Mouse (Mus musculus): ENCODE measurements around the gene Hoxd13.

The Hoxd13 gene

DNA sequence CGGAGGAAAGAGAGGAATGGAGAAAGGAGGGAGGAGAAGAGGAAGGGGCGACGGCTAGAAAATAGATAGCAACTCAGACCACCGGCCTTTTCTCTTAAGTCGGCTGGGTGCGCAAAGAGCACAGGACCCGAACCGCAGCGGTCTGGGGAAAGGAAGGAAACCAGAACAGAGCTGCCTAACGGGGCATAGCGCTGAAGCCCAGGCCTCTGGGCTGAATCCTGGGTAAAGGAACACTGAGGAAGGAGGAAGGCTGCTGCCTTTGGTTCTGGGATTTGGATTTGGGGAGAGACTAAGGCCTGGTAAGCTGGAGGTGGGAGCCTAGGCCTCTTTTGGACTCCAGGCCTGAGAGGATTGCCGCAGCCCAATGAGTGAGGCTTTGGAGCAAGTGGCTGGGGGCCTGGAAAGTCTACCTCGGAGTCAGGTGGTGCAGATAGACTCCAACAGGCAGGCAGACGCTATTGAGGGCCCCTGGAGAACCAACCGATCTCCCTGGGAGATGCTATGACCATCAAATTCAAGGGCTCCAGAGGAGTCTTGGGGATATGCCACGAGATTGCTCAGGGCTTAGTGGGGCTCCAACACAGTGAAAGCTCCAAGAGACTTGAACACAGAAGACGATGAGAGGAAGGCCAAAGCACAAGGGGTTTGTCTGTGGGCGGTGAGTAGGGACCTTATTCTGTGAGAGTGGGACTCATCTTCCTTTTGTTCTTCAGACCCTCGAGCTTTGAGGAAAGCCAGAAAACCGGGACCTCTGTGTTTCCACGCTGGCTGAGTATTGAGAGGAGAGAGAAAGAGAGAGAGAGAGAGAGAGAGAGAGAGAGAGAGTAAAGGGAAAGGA is 12.7 kb downstream of the Hoxd13 start:
- DNase-seq (ENCODE audit: low spot score in 2 of 2): no peak

GRCm38 (mm10) chr2:74681594-74682531 is 13.8 kb downstream of the Hoxd13 start:
- DNase-seq (ENCODE audit: low spot score in 2 of 2): no peak

DNA sequence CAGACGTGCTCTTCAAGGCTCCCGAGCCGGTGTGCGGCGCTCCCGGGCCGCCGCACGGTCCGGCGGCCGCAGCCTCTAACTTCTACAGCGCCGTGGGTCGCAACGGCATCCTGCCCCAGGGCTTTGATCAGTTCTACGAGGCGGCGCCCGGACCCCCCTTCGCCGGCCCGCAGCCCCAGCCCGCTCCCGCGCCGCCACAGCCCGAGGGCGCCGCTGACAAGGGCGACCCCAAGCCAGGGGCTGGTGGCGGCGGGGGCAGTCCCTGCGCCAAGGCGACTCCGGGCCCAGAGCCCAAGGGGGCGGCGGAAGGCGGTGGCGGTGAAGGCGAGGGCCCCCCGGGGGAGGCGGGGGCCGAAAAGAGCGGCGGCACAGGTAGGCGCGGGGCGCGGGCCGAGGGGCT is 14.7 kb downstream of the Hoxd13 start:
- no peak for DNase-seq (ENCODE audit: low spot score in 2 of 2)

- DNase-seq (ENCODE audit: low spot score in 2 of 2): no peak
These were observed 15.4 kb downstream of the Hoxd13 start for GRCm38 (mm10) chr2:74683471-74683951.

DNA sequence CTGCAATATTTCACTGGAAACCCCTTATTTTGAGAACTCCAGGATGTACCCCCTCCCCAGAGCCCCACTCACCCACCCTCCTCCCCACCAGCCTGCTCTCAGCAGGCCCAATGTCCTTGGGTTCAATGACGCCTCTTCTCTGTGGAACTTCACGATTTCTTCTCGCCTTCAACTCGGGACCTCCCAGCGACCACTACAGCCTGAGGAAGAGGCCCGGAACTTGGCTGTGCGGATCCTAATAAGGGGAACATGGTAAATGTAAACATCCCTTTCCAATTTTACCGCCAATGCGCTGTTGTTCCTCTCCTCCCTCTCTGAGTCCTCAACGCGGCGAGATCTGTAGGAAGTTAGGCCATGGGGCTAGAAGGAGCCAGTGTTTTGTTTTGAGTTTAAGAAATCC is 16.0 kb downstream of the Hoxd13 start:
- DNase-seq (ENCODE audit: low spot score in 2 of 2): no peak

DNA sequence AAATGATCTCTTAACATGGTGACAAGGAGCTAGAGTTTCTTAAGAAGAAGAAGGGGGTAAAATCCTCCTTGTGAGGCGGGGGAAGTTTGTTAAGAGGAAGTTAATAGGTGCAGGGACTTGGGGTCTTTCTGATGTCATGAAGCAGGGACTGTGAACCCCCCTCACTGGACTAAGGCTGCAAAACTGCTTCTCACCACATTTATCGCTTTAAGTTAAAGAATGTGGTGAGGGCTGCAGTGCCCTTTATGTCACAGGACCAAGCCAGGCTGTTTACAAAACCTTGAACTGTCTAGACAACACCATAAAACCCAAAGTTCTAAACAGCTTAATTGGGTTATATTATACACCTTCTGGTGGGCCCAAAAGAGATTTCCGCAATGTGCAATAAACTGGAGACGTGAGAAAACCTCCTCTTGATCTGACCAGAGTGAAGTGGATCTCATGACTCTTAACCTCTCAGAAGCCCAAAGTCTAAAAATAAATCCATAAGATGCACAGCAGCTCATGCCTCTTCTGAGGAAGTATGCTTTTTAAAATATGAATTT is 17.0 kb downstream of the Hoxd13 start:
- no peak for DNase-seq (ENCODE audit: low spot score in 2 of 2)

DNA sequence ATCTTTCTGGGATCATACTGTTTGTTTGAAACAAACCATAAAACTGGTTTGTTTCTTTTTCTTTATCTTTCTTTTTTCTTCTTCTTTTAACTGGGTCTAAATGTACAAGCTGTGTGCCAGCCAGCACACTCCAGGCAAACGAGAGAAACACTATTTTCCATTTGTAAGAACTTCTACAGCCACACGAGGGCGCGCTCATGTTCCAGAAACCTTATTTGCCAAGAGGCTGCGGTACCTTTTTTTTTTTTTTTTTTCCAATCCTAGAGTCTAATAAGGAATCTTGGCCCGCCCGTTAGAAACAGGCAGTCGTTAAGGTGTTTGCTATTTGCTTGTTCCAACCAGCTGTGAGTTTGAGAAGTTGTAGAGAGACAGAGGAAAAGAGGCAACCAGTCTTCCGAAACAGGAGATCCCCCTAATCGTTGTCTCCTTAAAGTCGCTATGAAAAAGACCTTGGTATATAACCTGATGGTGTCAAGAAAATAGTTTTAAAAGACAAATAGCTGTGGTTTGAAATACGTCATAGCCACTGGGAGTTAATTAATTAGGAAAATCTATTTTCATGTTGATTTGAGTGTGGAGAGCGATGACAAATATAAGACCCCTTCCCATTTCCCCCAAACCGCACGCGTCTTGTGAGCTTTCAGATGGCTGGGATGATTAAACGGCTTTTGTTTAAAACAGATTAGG is 18.3 kb downstream of the Hoxd13 start:
- peak in 1 of 2 experiments; percentile 73 for DNase-seq (ENCODE audit: low spot score in 2 of 2)

GRCm38 (mm10) chr2:74686988-74687697 is 19.0 kb downstream of the Hoxd13 start:
- DNase-seq (ENCODE audit: low spot score in 2 of 2): no peak

GRCm38 (mm10) chr2:74687698-74688555 is 19.8 kb downstream of the Hoxd13 start:
- DNase-seq (ENCODE audit: low spot score in 2 of 2): no peak

GRCm38 (mm10) chr2:74688795-74689573 is 20.9 kb downstream of the Hoxd13 start:
- no peak for DNase-seq (ENCODE audit: low spot score in 2 of 2)

DNA sequence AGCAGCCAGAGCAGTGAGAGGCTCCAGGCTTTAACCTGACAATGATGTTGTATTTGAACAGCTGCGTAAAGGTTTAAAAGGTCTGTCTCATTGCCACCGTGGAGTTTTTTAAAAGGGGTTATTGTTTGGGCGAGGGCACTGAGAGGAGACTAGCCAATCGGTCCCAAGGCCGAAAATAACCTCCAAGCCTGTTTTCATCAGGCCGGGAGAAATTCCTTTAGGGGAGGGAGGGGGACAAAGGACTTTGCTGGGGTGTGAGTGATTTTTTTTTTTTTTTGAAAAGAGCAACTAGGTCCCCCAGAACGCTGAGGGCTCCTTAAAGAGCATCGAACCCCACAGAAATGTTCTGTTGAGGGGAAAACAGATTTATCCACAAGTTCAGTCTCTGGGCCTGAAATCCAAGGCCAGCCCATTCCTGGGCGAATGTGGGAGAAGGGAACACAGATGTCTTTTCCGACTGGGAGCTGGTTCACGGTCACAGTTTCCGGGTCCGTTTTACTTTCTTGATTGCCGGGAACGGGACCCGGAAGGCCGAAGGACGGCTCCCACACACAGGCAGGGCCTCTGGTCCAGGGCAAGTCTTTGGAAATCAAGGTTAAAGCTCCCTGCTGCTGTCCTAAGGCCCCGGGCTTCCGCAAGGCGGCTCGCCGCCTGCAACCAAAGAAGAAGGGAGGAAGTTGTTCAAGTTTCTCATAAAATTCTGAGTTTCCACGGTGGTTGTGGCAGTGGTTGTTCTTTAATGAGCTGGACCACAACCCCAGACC is 21.6 kb downstream of the Hoxd13 start:
- no peak for DNase-seq (ENCODE audit: low spot score in 2 of 2)

DNA sequence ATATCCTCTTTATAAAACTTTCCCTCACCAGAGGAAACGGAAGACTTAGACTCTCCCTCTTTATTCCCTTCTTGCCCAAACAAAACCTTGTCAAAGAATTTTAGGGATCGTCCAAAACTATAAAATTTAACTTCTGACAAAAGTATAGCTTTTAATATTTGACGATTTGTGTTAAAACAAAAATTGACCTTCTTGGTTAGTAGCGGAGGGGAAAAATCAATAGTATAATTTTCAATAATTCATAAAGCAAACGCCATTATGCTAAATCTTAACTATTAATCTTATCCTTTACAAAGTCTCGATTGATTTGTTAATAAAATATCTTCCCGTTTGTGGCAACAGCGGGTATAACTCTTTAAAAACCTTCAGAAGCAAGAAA is 22.2 kb downstream of the Hoxd13 start:
- DNase-seq (ENCODE audit: low spot score in 2 of 2): no peak

DNA sequence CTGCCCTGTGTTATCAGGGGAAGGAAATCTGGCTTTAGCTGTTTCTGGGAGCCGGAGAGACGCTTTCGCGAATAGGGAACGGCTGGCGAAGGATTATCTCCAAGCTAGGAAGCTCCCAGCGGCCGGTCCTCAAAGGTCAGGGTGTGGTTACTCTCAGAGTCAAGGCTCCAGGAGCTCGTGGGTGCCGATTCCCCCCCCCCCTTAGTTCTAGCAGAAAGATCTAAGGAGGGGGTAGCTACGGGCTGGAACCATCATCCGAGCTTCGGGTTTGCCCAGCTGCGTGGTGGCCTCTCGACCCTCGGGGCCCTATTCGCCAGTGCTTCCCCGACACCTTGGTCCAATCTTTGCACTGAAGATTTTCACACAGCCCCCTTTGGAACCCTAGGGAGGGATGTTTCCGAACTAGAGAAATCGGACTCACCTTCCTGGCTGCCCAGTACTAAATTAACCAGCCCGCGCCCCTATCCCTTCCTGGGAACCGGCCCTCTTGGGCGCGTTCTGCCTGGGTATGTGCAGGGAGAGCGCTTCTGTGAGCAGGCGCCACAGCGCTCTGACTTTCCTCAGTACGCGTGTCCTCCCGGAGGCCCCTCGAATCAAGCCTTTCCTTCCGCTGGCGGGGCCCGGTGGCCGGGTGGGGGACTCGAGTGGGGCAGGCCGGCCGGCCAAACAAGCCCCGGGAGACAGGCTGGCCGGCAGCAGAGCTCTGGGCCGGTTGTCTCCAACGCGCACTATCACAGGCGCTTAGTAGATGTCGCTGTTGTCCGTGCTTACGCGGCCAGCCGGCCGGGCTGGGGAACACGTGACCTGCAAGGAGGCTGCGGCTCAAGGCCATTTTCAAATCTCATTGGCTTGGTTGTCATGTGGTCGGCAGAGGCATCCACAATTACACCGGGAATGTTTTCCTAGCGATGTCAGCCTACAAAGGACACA is 23.2 kb downstream of the Hoxd13 start, which contains the start of gene Hoxd10:
Hoxd10 (plus strand) TSS at position 903 of the 930 bp plus-strand sequence.
- DNase-seq (ENCODE audit: low spot score in 2 of 2): peak; percentile 72 to 85

DNA sequence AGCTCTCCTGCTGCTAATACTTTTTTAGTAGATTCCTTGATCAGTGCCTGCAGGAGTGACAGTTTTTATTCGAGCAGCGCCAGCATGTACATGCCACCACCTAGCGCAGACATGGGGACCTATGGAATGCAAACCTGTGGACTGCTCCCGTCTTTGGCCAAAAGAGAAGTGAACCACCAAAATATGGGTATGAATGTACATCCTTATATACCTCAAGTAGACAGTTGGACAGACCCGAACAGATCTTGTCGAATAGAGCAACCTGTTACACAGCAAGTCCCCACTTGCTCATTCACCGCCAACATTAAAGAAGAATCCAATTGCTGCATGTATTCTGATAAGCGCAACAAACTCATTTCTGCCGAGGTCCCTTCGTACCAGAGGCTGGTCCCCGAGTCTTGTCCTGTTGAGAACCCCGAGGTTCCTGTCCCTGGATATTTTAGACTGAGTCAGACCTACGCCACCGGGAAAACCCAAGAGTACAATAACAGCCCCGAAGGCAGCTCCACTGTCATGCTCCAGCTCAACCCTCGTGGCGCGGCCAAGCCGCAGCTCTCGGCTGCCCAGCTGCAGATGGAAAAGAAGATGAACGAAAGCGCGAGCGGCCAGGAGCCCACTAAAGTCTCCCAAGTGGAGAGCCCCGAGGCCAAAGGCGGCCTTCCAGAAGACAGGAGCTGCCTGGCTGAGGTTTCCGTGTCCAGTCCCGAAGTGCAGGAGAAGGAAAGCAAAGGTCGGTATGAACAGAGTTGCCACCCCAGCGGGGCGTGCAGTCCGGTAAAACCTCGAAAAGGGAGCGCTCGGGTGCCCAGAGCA is 24.1 kb downstream of the Hoxd13 start:
- no peak for DNase-seq (ENCODE audit: low spot score in 2 of 2)

DNA sequence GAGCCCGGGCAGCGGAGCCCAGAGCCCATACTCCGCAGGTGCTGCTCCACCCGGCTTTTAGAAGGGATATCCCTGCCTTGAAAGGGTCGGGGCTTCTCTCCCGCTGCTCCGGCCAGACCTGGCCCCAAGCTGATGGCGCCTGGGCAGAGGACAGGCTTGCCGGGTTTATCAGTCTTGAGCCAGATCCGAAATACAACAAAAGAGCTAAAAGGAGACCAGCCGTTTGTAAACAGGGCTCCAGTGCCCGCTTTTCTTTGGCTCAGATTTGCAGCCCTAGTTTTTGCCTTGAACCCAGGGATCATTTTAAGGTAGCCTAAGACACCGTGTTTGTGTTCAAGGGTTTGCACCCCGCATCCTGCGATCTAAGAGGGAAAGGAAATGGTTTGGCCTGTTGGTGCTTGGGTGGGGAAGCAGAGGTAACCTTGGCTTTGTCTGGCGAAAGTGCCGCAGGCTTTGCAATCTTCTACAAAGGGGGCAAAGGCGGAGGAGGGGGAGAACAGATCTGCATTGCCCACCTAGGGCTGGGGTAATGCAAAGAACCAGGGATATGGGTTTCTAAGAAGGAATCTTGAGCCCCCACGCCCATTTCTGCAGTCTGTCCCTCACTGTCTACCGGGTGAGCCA is 24.8 kb downstream of the Hoxd13 start:
- no peak for DNase-seq (ENCODE audit: low spot score in 2 of 2)

GRCm38 (mm10) chr2:74693432-74693827 is 25.3 kb downstream of the Hoxd13 start:
- DNase-seq (ENCODE audit: low spot score in 2 of 2): no peak

Measured in urinary bladder, postnatal 36 days (tissue).